Mouse (Mus musculus): ENCODE results near the gene Erg28. TPM values are rescaled to one million over a fixed set of nuclear protein-coding genes. Genes with fewer than 3 reads are reported as not detected.

Erg28 gene
- polyA plus RNA-seq, 1 experiment from 2014 or later = 121 TPM

- WGBS = 62% methylated on average over 4 of the region's 4 CpGs
- Histone ChIP-seq H3K4me1 (replicated peaks; ENCODE audit: control insufficient read depth, insufficient read depth, low read length) (no peaks in the 10 kb centered on the region), H3K36me3 (ENCODE audit: control insufficient read depth, insufficient read depth, low read length) (no peaks in the 10 kb centered on the region), H3K4me2 (replicated peaks; ENCODE audit: low read depth, low read length) (no peak overlapping the region), H3K4me3 (ENCODE audit: low read depth, low read length) (no peak overlapping the region), H3K27me3 (ENCODE audit: control insufficient read depth, insufficient read depth, low read length) (no peaks in the 10 kb centered on the region), H3K9me3 (ENCODE audit: control insufficient read depth, low read length) (no peaks in the 10 kb centered on the region), H3K9ac (ENCODE audit: low read depth, low read length) (no peak overlapping the region), H3K27ac (ENCODE audit: low read depth, low read length) (no peak overlapping the region)
- no peak for ATAC-seq (ENCODE audit: low FRiP score)
- no peak for DNase-seq (ENCODE audit: low spot score)
These were observed 56.6 kb downstream of the Erg28 start for GRCm38 (mm10) chr12:85767750-85768149.

GRCm38 (mm10) chr12:85766287-85766686 lies 58.1 kb downstream of the Erg28 start:
- 82% methylated on average over 3 of the region's 3 CpGs for WGBS
- Histone ChIP-seq H3K4me3 (ENCODE audit: low read depth, low read length) (no peak overlapping the region), H3K4me2 (replicated peaks; ENCODE audit: low read depth, low read length) (no peak overlapping the region), H3K4me1 (replicated peaks; ENCODE audit: control insufficient read depth, insufficient read depth, low read length) (no peaks in the 10 kb centered on the region), H3K9me3 (ENCODE audit: control insufficient read depth, low read length) (no peaks in the 10 kb centered on the region), H3K27me3 (ENCODE audit: control insufficient read depth, insufficient read depth, low read length) (no peaks in the 10 kb centered on the region), H3K9ac (ENCODE audit: low read depth, low read length) (no peak overlapping the region), H3K27ac (ENCODE audit: low read depth, low read length) (no peak overlapping the region), H3K36me3 (ENCODE audit: control insufficient read depth, insufficient read depth, low read length) (no peaks in the 10 kb centered on the region)
- no peak for ATAC-seq (ENCODE audit: low FRiP score)
- DNase-seq (ENCODE audit: low spot score) = no peak

Other genes starting within 250 kb of the Erg28 start
- gene Jdp2, start 225.5 kb downstream of the Erg28 start, polyA plus RNA-seq (2014; fragmentation: Nextera tagmentation; extraction: Ambion mirVana) = 0.25 and 0.43 TPM in 2 replicates
- 1.8 and 2.2 TPM in 2 replicates for gene Batf, start 137.9 kb downstream of the Erg28 start, polyA plus RNA-seq (2014; fragmentation: Nextera tagmentation; extraction: Ambion mirVana)
- 1.3 TPM in 2 replicates for gene Flvcr2, start 78.0 kb downstream of the Erg28 start, polyA plus RNA-seq (2014; fragmentation: Nextera tagmentation; extraction: Ambion mirVana)
- 18.7 and 25.6 TPM in 2 replicates for gene Ttll5, start 109 bp upstream of the Erg28 start, polyA plus RNA-seq (2014; fragmentation: Nextera tagmentation; extraction: Ambion mirVana)

All from hindbrain, embryonic 11.5 days (tissue).